Mouse (Mus musculus) T-helper 17 cell (primary cell): ENCODE measurements around the gene Ttbk2.

Experiments
- in situ Hi-C, 2 experiments: fragments of 300-600 bp; cut with MboI, MseI; formaldehyde crosslinking; loops; 1 replicate in 1 of 2; 2 replicates in 1 of 2; pipeline ENCODE4 v1.15.1; 2025; ENCODE audit warnings: high pct_unique_total_duplicates in 2 of 2

Ttbk2 gene

DNA sequence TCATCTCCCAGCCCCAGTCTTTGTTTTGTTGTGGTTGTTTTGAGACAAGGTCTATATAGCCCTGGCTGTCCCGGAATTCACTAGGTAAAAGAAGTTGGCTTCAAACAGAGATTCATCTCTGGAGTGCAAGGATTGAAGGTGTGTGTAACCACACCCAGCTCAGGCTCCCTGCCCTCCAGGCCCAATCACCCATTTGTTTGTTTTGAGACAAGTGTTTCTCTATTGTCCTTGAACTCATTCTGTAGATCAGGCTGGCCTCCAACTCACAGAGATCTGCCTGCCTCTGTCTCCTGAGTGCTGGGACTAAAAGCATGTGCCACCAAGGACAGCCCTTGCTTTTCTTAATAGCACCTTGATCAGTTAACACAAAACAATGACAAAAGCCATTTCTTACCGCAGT is 102.4 kb downstream of the Ttbk2 start:
- in situ Hi-C loops: loop anchor here in 1 of 2 experiments (25.0 kb wide), 1 partner anchor 1414 kb away; the partner anchor contains the start of gene Trim69

DNA sequence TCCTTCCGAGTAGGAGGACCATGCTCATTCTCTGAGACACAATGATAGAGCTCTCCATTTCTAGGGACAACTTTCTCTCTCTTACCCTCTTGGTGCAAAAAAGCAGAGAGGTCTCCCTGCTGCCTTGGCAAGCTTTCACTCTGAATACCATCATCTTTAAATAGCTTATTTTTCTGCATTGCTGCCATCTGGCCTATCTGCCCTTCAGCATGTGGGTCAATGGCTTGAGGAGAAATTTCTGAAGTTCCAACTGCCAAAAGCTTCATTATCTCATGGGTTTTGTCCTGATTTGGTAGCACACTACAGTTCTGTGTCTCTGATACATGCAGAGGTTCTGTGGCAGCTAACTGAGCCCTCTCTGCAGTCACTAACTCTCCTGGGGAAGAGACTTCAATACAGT is 104.9 kb downstream of the Ttbk2 start:
- in situ Hi-C loops: loop anchor here in 1 of 2 experiments (25.0 kb wide), 1 partner anchor 1417 kb away; the partner anchor contains the start of gene Trim69

DNA sequence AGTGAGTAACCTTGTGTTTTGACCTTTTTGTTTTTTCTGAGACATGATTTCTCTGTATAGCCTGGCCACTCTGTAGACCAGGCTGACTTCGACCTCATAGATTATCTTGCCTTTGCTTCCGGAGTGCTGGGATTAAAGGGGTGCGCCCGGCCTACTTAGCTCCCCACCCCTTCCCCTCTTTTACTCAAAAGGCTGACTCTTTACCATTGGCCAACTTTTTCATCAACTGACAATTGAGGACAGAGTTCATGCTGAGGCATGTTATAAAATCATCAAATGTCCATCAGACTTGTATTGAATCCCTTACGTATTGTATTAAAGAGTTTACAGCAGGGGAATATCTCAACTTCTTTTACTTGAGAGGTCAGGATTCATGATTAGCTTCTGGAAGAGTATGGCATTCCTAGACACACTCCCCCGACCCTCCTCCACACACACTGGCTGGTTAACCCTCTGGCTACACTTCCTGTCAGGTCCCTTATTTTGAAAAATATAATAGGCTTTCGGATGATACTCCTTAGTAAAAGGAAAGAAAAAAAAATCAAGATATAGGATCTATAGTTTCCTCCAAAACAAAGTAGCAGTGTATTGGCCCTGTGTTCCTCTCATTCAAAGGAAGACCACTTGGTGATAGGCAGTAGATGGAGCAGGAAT is 118.4 kb downstream of the Ttbk2 start:
- in situ Hi-C loops: loop anchor here in 1 of 2 experiments (25.0 kb wide), 1 partner anchor 1430 kb away; the partner anchor contains the start of gene Trim69

DNA sequence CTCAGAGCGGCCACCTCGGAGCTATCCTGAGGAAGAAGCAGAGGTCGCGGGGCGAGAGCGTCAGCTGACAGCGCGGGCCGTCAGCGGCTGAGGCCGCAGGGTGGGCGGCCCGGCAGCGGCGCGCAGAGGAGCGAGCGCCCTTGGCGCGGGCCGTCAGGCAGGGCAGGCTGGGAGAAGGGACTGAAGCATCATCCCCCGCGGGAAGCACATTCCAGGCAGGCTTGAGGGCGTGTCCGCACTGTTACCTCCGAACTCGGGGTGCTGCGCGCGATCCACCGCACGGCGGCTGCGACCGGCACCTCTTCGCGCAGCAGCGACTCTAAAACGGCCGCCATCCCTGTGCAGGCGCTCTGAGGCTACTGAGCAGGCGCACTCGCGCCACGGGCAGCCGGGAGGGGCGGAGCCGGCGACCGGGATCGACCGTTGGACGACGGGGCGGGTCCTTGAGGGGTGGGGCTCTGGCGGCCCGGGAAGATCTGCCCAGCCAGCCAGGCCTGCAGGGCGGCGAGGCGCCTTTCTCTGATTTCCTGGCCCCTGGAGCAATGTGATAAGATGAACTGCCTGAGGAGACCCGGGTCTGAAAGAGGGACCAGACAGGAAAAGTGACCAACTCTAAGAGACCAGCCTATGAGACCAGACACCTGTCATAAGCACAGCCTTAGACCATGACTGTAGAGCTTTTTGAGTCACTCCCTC is 119.1 kb downstream of the Ttbk2 start:
- in situ Hi-C loops: loop anchor here in 1 of 2 experiments (25.0 kb wide), 1 partner anchor 1431 kb away; the partner anchor contains the start of gene Trim69

DNA sequence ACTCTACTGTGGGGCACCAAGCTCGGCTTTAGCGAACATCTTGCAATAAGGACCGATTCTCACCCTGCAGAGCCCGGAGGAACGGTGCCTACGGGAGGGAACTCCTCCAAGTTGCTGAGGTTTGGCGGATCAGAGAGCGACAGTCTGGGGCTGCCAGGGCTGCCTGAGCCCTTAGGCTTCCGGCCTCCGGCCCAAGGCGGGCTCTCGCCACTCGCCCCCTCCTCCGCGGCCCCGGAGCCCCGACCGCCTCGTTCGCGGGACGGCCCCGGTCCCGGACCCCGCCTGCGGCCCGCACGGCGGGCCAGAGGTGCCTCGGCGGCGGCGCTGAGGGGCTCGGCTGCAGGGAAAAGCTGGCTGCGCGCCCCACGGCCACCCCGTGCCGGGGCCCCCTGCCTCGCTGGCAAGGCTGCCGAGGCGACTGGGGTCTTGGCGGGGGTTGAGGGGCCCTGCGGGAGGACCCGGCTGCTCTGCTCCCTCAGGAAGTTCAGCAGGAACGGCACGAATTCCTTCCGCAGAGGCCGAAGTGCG is 119.7 kb downstream of the Ttbk2 start:
- in situ Hi-C loops: loop anchor here in 1 of 2 experiments (25.0 kb wide), 1 partner anchor 1432 kb away; the partner anchor contains the start of gene Trim69

DNA sequence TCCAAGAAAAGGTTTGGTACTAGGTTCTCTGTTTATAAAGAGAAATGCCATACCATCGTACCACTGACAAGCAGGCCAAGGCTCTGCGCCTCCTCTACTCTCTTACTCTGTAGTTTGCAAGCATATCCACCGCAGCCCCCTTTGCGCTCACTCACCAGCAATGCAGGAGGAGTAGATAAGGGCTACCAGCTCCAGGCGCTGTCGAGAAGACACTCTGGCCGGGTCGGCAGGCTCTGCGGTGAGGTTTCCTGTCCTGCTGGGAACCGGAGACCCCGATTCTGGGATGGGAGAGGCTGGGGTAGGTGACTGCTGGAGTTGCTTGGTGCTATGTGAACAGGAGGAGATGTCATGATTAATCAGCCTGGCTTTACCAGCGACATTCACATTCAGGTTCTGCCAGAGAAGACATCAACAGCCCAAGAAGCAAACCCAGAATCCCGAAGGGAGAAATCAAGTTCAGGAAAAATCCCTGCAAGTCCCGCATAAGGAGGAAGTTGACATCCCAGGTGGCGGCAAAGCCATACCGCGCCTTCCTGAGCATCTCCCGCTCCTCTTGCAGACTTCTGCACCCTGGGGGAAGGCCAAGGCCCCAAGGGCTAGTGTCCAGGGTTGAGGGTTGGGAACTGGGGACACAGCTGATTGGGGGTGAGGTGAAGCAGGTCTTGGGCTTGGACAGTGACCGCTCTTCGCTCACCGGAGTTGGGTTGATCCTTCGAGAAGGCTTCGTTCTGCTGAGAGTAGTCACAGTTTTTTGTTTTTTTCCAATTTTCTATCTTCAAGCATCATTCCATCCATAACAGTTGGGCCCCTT is 120.4 kb downstream of the Ttbk2 start:
- in situ Hi-C loops: loop anchor here in 1 of 2 experiments (25.0 kb wide), 1 partner anchor 1432 kb away; the partner anchor contains the start of gene Trim69

DNA sequence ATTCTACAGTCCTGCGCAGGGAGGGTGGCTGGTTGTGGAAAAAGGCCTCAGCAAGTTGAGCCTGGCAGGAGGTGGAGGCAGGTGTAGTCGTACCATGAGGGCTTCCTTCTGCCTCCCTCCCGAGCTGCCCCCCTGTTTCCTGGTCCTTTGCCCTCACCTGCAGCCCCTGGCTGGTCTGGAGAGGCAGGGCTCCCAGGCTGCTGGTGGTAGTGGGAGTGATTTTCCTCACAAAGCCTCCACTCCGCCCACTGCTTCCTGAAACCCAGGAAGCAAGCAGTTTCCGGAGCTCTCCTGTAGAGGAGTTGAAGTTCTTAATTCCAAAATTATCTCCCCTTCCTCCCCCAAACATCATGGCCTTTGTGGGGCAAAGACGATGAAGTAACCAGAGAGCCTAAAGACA is 126.2 kb downstream of the Ttbk2 start:
- in situ Hi-C loops: no loop called here

DNA sequence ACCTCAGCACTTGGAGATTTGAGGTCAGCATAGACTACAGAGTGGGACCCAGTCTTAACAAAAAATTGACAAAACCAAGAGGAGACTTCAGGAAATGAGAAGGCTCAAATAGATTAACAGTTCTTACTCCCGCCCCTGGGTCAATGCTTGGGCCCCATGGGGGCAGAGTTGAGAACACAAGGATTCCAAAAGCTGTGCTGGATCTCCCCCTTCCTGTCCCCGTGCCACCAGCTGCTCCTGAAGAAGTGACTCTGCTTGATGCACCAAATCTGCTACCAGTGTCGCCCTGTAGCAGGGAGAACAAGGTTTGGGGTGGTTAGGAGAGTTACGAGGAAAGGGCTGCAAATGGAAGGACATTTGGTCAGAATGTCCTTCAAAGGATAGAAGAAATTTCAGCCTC is 126.8 kb downstream of the Ttbk2 start:
- in situ Hi-C loops: no loop called here

DNA sequence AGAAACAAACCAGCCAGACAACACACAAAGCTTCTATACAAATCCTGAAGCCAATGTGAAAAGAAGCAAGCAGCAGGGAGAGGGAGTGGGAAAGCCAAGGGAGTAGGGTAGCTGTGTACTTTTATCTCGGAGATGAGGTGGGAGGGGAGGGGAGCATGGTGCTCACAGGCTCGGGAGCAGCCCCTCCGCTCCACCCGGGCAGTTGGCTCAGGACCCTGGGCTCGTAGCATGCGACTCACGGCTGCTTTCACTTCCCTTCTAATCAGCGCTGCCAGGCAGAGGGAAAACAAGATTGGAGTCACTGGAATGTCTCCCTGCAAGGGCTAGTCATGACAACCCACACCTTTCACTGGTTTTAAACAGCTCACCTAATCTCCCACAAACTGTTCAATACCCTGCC is 127.9 kb downstream of the Ttbk2 start:
- in situ Hi-C loops: no loop called here

DNA sequence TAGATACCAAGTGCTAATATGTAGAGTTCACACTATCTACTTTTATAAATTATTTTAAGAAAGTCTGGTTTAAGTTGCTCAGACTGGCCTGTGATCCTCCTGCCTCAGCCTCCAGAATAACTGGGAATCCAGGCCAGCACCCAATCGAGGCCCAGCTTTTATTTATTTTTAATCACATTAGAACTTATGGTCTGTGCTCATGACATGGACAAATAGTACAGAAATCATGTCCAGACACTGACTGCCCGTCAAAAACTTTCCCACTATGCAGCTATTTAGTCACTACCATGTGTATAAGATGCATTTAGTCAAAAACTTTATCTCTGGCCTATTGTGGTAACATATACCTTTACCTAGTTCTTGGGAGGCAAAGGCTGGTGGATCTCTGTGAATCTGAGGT is 128.5 kb downstream of the Ttbk2 start:
- in situ Hi-C loops: no loop called here

DNA sequence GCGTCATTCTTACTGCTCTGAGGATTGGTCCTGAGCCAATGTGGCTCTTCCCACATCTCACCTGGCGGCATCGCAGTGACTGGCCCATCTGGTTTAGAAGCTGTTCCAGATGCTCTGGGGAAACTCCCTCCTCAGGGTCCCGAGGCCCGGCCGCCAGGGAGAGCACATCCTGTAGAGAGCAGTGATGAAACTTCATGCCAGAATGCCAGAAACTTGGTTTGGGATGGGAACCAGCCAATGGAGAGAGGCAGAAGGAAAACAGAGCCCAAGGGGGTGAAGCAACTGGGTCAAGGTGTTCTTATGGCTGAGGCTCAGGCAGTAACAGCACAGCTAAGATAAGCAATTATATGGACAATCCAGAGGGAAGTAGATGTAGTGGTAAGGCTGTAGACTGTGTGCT is 129.6 kb downstream of the Ttbk2 start:
- in situ Hi-C loops: no loop called here

DNA sequence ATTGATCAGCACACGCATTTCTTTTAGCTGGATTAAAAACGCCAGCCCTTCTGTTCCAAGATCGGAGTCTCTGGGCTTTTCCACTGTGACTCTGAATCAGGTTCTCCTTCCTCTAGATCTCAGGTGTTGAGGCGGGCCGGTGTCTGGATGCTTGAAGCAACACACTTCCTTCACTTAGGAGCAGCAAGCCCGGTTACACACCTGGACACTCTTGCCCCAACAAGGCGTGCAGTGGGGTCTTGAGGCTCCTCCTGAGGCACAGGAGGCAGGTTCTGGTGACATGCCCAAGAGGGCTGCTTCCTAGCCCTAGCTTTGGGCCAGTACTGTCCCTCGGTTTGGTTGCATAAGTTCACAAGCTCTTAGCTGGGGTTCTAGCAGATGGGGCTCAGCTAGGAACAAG is 131.9 kb downstream of the Ttbk2 start:
- in situ Hi-C loops: no loop called here

DNA sequence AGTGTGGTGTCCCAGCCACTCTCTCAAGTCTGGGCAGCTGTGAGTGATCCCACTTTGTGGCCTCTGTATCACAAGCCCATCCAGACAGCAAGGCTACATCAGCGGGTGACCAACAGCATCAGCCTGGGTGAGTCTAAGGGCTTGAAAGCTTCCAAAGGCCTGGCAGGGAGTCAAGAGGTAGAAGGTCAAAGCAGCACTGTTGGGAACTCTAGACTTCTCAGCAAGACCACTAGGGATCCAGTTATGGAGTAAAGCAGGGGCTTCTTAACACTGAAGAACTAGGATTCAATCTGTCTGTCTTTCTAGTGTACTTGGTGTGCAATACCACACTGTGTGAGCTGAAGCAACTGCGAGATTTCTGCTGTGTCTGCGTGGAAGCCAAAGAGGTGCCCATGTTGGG is 137.0 kb downstream of the Ttbk2 start:
- in situ Hi-C loops: no loop called here

DNA sequence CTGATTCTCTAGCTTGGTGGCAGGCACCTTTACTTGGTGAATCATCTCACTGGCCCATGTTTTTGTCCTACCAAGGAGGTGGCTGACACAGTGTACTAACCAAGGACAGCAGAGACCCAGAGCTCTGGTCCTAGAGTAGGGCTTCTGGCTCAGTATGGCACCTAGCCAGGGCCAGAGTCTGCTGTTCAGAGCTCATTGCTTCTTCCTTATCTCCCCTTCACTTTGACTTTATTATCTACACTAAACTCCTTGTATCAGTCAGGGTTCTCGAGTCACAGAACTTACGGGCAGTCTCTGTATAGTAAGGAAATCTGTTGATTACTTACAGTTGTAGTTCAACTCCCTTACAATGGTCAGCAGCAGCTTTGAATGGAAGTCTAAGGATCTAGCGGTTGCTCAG is 139.5 kb downstream of the Ttbk2 start:
- in situ Hi-C loops: no loop called here

DNA sequence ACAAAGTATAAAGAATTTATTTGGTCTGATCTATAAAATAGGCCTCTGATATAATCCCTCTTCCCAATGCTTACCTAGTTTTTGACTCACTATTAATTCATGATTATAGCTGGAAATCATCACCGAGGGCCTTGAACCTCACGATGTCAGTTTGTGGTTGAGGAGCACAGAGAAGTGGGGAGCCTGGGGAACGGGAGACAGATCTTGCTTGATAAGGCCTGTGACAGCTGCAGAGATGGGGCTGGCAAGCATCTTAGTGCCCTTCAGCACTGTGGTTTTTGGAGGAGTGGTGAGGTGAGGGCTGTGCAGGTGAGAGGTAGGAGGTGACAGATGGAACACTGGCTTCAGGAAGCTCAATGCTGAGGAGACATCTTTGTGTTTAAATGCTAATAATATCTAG is 140.2 kb downstream of the Ttbk2 start:
- in situ Hi-C loops: no loop called here

DNA sequence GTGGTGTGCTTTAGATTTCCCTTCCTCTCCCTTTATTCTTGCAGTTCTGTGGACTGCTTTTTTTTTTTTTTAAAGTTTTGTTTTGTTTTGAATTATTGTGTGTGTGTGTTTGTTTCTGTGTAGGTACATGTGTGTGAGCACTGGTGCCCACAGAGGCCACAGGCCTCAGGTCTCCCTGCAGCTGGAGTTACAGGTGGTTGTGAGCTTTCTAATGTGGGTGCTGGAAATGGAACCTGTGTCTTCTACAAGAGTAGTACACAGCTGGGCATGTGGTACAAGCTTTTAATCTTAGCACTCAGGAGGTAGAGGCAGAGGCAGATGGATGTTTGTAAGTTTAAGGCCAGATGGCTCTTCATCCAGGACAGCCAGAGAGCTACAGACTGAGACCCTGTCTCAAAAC is 143.4 kb downstream of the Ttbk2 start:
- in situ Hi-C loops: no loop called here

DNA sequence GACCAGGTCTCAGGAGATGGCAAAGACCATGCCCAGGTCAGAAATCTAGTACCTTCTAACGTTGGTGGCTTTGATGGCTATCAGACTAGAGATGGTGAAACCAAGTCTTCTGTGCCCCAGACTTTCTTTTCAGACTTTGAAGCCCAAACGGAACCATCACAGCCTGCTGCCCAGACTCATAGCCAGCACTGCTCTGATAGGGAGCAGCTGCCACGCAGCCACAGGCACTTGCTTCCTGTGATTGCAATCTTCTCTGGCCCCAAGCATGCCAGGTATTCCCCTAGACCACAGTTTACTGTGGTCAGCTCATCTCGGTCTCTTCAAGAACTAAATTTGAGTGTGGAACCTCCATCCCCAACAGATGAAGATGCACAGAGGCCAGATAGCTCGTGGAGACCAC is 147.7 kb downstream of the Ttbk2 start:
- in situ Hi-C loops: no loop called here

DNA sequence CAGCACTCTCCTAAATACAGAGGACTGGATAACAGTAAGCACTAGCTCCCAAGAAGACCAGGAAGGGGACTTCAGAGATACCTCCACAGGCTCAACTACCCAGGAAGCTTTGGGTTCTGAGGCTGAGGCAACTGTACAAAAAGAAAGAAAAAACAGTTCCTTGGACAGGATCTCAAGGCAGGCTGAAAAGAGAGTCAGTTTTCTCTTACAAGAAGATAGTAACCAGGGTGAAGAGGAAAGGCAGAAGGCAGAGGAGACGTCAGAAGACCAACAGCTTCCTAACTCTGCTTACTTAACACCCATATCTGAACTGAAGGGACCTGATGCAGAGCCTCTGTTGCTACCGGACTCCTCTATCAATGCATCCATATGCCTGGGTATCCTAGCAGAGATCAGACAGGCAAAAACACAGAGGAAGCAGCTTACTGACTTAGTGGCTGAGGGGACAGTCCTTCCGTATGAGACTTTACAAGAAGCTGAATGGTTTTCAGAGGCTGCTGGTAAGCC is 150.0 kb downstream of the Ttbk2 start:
- in situ Hi-C loops: no loop called here

DNA sequence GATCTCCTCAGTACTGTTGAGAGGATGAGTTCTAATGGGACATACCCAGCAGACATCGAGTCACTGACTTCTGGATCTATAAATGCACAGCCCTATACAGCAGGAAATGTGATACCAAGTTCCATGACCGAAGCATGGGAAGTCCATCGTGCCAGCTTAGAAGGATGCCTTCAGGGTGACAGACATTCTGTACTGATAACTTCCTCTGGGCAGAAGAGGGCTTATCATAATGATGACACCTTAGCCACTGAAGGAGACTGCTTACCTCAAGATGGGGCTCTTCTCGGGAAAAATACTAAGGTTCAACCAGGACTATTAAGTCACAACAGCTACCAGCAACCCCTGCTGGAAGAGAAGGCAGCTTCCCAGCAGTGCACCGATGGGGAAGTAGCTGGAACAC is 152.6 kb downstream of the Ttbk2 start:
- in situ Hi-C loops: no loop called here
